Mouse (Mus musculus) retina, adult 2 months (tissue): Measurements from ENCODE around the gene Olfr523.
"Not testable (repeated sequence)": the region's sequence is repeated elsewhere in the genome, so short reads cannot be mapped to it uniquely, and the experiment has no call there.

ENCODE experiments used
- DNase-seq: peaks from one replicate; pipeline ENCODE4 v3.0.0-alpha.2; 2012; ENCODE audit warnings: low read depth, low spot score

Olfr523 gene

DNA sequence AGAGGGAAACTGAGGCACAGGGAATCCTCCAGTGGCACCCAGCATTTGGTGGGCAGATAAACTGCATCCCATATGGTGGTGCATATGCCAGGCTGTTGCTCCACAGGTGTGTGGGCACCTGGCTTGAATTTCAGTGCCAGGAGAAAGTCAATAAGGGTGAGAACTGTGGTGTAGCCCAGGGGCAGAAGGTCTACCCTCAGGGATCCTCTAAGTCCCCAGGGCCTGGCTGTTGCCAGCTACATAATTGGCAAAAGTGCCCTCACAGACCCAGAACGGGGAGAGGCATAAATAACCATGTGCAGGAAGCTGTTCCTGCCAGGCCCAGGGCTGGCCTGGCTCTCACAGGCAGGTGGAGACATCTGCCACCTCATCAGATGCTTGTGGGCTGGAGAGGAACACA is at the start of gene Olfr523:
TSS of gene Olfr523 (plus strand) at position 282 of the 400 bp plus-strand sequence.
- DNase-seq = no peak

DNA sequence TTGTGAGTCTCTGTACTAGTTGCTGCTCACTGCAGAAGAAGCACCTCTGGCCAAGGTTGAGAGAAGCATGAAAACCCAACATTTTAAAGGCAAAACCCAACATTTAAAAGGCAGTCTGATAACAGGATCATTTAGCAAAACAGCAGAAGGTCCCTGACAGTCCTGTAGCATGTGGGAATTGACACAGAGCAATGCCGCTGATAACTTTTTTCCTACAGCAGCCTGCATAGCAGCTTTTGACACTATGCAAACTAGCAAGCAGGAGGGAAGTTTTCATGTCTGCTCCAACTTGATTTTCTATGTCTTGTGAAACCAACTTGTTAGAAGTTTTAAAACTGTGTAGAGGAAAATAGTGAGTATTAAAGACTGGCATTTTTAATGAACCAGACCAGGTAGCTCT is 48.6 kb upstream of the Olfr523 start:
- DNase-seq = no peak

DNA sequence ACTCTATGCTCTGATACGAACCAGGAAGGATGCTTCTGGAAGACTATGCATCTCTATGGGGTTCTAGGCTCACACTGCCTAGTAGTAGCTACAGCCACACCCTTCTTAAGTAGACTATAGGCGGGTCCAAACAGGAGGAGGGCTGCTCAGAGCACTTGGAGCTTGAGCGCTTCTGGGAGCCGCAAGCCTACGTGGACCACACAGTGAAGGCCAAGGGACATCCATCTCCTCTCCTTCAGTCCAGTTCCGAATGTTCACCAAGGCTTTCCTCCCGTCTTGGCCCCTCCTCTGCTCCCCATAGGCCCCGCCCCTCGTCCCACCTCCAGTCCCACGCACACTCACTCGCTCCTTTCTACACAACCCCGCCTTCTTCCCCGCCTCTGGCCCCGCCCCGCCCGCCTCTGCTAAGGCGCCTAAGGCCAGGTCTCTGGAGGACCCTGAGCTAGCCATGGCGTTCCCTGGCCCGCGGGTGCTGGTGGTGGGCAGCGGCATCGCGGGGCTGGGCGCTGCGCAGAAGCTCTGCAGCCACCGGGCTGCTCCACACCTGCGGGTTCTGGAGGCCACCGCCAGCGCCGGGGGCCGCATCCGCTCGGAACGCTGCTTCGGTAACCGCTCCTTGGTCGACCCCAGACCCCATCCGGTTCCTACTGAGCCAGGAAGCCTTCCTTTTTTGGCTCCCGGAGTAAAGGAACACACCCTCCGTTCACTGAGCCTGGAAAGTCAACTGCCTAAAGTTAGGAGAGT is 47.6 kb upstream of the Olfr523 start:
- DNase-seq = peak; percentile 72

DNA sequence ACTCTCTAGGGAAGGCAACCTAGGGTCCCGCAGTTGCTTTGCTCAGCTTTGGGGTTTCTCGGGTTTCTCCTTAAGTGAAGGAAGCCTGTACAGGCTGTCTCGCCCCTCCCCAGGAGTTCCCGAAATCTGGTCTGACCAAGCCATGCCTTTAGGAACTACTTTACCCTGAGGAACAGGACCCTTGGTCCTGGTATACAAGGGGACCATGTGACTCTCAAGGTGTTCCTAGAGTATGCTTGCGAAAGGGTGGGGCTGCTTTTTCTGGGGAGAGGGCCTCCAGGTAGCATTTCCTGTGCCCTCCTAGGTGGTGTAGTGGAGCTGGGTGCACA is 47.0 kb upstream of the Olfr523 start:
- no peak for DNase-seq

DNA sequence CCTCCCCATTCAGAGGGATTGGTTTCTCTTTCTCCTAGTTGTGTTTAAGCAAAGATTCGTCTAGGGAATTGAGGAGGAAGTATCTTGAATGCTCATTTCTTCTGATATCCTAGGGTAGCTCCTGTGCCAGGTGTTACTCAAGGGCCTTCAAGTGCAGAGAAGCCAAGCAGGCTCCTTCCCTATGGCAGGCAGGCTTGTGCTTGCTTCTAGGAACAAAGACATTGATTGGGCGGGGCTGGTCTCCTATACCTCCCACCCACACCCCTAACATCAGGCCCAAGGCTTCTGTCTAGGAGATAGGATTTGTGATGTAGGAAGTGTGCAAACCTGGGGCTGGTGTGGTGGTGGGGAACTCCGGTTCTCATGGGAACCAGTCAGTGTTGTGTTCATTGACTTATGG is 46.1 kb upstream of the Olfr523 start:
- no peak for DNase-seq

DNA sequence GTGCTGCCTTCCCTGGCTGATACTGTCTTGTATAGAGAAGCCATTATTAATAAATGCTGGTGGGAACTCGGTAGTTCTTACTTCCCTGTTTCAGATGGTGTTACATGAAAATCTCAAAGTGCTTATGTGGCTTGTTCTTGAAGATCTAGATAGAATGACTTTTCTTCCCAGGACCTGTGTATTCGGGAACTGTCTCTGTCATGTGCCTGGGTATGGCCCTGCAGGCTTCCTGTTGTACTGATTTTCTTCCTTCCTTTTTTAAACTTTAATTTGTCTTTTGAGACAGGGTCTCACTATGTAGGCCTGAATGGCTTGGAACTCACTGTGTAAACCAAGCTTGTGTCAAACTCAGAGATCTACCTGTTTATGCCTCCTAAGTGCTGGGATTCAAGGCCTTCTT is 45.1 kb upstream of the Olfr523 start:
- DNase-seq = no peak

DNA sequence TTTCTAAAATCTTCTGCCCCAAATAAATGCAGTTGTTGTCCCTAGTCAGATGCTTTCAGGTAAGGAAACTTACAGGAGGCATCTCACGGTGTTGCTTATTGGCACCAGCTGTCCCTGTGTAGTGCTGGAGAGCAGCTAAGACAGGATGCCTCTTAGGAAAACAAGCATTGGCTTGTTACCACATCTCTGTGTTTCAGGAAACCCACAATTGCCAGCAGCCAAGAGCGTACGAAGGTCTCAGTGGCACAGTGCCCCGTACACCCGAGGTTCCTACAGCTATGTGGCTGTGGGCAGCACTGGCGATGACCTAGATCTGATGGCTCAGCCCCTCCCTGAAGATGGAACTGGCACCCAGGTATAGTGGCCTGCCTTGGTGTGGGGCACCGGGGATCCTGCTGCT is 40.8 kb upstream of the Olfr523 start:
- not testable (repeated sequence) for DNase-seq

DNA sequence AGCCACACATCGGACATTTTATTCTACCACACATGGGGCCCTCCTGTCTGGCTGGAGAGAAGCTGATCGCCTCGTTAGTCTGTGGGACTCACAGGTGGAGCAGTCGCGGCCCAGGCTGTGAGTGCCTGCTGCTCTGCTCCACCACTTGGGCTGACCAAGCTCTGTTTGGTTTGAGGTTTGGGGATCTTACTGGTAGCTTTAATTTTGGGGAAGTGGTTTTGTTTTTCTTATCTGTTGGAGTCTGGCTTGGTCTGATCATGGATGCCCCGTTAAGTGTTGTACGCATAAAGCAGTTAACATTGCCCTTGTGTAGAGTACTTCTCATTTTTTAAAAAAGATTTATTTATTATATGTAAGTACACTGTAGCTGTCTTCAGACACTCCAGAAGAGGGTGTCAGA is 39.0 kb upstream of the Olfr523 start:
- DNase-seq = not testable (repeated sequence)

DNA sequence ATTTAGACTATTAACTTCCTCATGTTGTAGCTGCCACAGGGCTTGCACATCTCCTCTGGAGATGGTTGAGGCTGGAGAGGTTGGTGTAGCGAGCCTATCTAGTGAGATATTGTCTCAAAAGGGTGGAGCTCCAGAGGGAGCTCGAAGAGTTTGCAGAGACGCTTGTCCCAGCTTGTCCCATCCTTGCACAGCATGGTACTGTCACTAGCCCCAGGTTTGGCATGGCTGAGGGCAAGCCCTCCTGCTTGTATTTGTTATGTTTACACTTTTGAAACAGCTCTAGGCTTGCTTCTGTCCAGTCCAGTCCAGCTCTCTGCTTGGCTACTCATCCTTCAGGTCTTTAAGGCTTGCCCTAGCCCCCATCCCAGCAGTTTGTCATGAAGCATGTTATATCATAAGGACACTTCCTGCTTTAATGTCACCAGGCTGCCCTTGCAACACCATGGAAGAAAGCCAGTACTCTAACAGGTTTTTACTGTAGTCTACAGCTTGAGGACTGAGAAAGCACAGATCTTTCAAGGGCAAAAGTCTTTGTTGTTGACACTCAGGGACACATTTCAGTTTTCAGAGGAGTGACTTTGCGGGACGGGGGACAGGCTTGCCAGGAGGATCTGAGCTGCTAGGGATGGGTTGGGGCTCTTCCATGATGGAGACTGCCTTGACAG is 37.8 kb upstream of the Olfr523 start:
- DNase-seq = no peak

DNA sequence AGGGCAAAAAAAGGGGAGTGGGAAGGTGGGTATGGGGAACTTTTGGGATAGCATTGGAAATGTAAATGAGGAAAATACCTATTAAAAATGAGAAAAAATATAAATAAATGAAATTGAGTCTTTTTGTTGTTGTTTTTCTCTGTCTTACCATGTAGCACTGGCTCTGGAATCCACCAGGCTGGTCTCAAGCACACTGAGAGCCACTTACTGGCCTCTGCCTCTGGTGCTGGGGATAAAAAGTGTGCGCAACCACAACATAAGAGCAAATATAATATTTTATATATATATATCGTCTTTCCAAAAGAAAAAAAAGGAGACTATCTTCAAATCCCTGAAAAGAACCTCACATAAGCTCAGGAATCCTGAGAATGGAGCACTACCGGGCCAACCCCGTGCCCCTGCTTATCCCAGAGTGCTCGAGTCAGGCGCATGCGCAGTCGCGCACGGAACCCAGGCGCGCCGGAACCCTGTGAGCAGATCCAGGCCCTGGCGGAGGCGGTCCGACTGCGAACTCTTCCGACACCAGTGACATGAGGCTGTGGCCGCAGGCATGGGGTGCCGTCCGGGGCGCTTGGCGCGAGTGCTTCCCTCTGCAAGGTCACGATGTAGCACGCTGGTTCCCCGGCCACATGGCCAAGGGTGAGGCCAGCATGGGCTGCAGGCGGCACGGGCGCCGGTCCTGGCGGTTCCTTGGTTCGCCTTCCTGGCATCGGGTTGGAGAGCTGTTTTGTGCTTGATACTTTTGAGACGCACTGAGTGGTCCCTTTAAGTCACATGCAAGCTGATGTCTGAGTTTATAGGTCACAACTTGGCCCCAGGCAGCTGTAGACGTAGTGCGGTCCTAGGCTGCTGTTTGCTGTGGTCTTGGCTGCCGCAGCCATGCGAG is 35.6 kb upstream of the Olfr523 start, which contains the start of gene Mtg1:
TSS of gene Mtg1 (plus strand) at position 430 of the 886 bp plus-strand sequence.
- DNase-seq = peak; percentile 89

DNA sequence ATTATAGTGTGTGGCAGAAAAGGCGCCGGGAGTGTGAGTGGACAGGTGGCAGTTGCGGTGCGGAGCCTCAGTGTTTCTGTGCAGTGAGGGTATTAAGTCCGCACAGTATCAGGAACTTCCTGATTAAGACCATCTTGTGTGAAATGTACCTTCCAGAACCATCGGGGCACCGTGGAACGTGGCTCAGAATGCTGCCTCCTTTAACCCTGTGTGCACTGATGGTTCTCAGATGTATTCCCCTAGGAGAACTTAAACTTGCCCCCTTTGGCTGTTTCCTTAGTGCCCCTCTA is 35.1 kb upstream of the Olfr523 start:
- no peak for DNase-seq

DNA sequence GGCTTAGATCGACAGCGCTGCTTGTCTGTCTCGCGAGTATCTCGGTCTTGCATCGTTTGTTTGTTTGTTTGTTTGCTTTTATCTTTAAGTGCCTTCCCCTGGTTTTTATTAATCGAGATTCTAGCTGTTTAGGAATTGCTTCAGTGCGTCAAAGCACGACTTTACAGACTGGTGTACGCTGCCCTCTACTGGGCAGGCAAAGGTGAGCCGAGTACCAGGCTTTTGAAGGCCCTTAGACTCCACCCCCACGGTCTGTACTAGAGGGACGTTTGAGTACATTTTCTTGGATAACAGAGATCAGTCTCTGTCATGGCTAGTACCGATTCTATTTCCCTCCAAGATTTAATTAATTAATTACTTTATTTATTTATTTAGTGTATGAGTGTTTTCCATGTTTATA is 31.7 kb upstream of the Olfr523 start:
- DNase-seq = peak; percentile 41

DNA sequence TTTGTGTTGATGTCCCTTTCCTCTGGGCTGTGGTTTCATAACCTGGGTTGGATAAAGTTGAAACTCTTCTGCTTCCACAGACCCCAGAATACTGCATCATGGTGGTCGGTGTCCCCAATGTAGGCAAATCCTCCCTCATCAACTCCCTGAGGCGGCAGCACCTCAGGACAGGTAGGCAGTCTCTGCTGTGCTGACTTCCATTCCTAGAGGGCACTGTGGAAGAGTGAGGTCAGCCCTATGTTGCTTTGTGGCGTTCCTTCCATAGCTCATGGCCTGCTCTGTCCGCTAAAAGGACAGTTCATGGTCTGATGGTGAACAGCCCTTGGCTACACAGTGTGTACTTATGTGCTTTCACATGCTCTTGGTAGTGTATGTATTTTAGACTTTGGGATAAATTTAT is 28.5 kb upstream of the Olfr523 start:
- DNase-seq = no peak

DNA sequence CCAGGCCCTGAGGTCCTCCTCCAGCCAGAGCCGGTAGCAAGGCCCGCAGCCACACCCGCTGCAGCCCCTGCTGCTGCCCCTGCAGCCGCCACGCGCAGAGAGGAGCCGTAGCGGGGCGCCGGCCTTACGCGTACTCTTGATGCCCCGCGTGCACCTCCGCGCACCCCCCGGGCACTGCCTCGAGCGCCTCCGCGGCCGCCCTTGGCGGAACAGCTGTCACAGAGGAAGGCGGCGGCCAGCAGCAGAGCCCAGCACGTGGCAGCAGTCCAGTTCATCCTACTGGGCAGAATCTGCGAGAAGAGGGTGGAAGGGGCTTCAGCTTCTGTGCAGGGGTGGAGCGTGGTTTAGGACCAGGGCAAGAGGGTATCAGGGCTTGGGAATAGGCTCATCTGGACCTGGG is 19.6 kb upstream of the Olfr523 start:
- DNase-seq = peak; percentile 13

DNA sequence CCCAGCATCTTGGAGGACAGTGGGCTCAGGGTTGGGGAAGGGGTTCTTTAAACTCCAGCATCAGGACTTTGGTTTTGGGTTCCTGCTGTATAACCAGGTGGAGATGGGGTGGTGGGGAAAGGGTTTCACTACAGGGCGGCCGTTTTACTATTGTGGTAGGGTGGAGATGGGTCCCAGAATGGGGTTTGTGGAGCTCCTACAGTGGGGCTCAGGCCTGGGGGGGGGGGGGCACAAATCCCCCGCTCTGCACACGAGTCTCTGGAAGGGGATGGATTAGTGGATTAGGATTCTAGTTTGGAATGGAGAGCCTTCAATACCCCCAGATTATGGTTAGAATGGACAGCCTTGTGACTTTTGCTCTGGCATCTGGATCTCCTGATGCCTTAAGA is 19.2 kb upstream of the Olfr523 start:
- DNase-seq = peak; percentile 22

DNA sequence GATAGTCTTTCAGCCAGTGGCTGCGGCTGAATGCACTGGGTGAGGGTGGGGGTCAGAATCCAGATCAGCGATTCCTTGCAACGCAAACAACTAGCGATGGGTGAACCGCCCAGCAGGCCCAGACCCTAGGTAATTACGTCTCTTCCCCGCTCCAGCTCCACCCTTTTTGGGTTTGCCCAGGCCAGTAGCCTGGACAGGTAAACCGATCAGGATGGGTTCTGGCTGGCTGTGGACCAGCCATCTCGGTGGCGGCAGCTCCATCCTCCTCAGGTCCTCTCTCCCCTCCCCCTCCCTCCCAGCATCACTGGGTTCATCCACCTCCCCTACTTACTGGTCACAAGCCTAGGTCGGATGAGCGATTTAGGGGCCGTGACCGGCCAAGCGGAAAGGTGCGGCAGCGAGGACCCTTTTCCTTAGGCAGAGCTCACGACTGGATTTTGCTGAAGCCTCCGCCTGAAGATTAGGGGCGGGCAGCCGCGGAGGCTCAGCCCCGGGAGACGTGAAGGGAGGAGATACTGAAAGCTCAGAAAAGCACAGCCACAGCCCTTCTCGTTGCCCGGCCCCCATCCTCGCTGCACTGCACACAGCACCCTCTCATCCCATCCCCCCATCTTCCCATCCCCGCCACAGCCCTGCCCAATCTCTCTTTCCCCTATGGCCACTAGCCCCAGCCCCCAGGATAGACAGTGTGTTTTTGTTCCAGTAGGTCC is 18.6 kb upstream of the Olfr523 start, which contains the start of gene Sprn:
TSS of gene Sprn (minus strand) at position 660 of the 710 bp plus-strand sequence.
- peak; percentile 40 for DNase-seq

DNA sequence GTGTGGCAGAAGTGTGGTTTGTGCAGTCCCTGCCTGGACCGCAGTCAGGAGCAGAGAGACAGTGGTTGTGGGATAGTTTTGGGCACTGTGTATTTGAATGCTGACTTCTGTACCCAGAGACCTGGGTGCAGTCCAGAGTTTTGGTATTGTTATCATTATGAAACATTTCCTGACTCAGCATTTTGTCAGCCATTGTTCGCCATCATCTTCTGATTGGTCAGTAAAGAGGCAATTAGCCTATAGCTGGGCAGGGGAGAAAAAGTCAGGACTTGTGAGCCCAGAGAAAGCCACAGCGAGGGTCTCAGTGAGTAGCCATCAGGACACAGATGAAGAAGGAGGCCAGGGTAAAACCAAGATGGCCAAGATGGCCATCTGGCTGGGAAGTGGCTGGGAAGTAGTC is 12.7 kb upstream of the Olfr523 start:
- no peak for DNase-seq

DNA sequence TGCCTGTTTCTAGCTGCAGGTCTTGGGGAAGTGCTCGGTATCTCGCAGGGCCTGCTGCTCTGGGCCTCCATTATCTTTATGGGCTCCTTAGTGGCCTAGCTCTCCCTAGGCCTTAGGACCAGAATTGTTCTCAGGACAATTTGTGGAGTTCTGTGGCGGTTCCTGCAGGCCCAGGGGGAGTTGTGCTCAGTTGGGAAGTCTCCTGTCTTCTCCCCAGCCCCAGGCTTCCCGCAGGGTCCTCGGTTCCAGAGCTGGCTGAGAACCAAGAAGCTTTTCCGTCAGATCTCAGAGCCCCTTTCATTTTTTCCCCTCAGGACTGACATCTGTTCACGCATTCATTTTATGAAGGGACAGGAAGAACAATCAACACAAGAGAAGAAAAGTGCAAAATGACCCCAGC is 8.4 kb upstream of the Olfr523 start, which contains the start of gene Olfr522:
TSS of gene Olfr522 (minus strand) at position 101 of the 400 bp plus-strand sequence.
- DNase-seq = no peak

DNA sequence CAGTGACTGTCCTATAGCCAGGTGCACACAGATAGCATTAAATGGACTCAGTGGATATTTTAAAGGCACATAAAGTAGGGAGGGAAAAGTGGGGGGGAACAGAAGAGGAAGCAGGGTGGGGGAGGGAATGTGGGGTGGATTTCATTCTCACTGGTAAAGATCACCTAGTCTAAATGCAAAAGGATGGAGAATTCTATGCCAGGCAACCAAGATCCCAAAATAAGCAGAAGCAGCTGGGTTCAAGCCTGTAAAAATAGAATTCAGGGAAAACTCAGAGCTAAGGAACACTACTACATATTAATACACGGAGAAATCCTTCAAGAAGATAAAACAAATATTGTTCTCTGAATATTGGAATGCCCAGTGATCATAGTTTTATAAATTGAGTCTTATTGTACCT is 5.1 kb upstream of the Olfr523 start:
- DNase-seq = no peak

DNA sequence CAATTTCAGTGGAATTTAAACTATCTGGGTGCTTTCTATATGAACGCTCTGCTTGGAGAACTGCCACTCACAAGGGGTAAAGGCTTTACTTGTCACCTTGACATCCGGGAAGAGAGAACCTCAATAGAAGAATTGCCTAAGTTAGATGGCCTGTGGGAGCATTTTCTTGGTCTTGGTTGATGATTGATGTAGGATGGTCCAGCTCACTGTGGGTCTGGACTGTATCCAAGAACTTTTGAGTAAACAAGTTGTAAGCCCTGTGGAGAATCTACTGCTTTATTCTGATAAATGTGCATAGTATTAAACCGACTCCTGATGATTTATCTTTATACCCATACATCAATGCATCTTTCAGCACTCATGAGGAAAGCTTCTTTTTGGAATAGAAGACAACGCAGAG is 3.6 kb upstream of the Olfr523 start:
- DNase-seq = no peak

DNA sequence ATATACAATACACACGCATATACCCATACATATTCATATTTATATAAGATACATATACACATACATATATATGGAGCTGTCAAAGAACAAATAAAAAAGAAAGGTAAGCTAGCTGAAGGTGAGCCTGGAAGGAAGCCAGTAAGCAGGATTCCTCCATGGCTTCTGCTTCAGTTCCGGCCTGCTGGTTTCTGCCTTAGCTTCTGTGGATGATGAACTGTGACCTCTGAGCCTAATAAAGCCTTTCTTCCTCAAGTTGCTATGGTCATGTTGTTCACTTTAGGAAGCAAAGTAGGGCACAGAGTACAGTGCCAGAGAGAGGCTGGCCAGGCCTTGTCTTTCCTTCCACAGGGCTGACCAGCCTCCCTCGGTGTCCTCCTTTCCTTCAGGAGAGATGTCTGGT is 2.2 kb upstream of the Olfr523 start:
- no peak for DNase-seq

DNA sequence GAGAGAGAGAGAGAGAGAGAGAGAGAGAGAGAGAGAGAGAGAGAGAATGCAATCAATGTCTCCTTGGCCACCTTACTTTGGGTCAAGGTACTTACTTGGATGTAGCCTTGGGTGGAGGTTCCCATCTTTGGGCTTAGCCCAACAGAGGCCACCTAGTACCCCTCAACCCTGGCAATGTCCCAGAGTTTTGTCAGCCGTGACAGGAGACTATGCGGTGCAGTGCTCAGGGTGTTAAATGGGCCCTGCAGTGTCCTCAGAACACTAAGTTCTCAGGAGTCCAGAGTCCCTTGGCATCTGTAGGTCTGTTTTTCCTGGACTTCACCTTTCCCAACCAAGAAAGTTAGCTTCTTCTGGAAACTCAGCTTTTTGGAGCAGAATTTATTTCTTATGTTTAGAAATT is 6.2 kb downstream of the Olfr523 start:
- no peak for DNase-seq
